Mouse (Mus musculus) embryonic facial prominence, embryonic 15.5 days (tissue): Measurements from ENCODE around the gene Gm28269. TPM values are rescaled to one million over a fixed set of nuclear protein-coding genes. Genes with fewer than 3 reads are reported as not detected.

Experiments
- ATAC-seq: fragments of 200-750 bp; cut with Nextera tagmentation; 2 replicates; pipeline ENCODE4 v1.8.0; 2017; ENCODE audit warnings: low read depth, moderate TSS enrichment; ENCODE audit not compliant: insufficient number of reproducible peaks, low FRiP score, low TSS enrichment
- H3K27ac ChIP-seq: fragments of 300-500 bp; sonication (generic); replicated peaks from 2 replicates; pipeline ENCODE4 v1.5.1; 2015; ENCODE audit warnings: mild to moderate bottlenecking, inconsistent platforms
- H3K27me3 ChIP-seq: fragments of 300-500 bp; sonication (generic); 2 replicates; pipeline ENCODE4 v1.6.1; 2015; ENCODE audit warnings: inconsistent platforms
- H3K36me3 ChIP-seq: fragments of 300-500 bp; sonication (generic); 2 replicates; pipeline ENCODE4 v1.6.1; 2015; ENCODE audit warnings: mild to moderate bottlenecking, inconsistent platforms
- H3K4me1 ChIP-seq: fragments of 300-500 bp; sonication (generic); 2 replicates; pipeline ENCODE4 v1.6.1; 2015; ENCODE audit warnings: inconsistent platforms
- H3K4me2 ChIP-seq: fragments of 300-500 bp; sonication (generic); replicated peaks from 2 replicates; pipeline ENCODE4 v1.6.1; 2015; ENCODE audit warnings: mild to moderate bottlenecking, inconsistent platforms
- H3K4me3 ChIP-seq: fragments of 300-500 bp; sonication (generic); replicated peaks from 2 replicates; pipeline ENCODE4 v1.5.1; 2015; ENCODE audit warnings: mild to moderate bottlenecking, inconsistent platforms
- H3K9ac ChIP-seq: fragments of 300-500 bp; sonication (generic); 2 replicates; pipeline ENCODE4 v1.6.1; 2015; ENCODE audit warnings: inconsistent platforms
- H3K9me3 ChIP-seq: fragments of 300-500 bp; sonication (generic); replicated peaks from 2 replicates; pipeline ENCODE4 v1.6.1; 2016; ENCODE audit warnings: inconsistent platforms
- WGBS: fragments of 180-500 bp; shearing (Covaris S2); methylation state at CpG from one replicate; pipeline ENCODE4 v1.1.7; 2015; 5-methylcytosine and 5-hydroxymethylcytosine counted together
- polyA plus RNA-seq: library from polyadenylated mRNA; unstranded; fragments of >200 nt; fragmentation: Nextera tagmentation; extraction: Ambion mirVana; gene quantifications from 2 replicates; pipeline ENCODE4 v1.2.1, GENCODE M21; 2015

Gm28269 gene
- polyA plus RNA-seq, result not detected in 2 replicates

DNA sequence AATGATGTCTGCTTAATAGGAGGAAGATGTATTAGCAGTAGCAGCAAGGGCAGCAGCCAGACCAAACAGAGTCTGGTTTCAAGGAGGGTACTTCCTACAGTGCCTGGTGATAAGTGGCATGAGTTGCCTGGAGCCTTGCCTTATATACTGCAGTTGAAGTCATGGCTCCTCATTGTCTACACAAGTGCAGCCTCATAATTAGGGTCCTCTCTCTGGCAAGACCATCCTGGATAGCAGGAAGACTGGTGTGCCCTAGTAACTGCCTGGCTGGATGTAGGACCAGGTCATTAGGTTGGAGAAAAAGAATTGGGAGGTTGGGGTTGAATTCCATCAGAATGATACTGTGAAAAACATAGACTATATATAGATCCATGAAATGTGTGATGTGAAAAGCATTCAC is at the start of gene Gm28269:
Gene Gm28269 (minus strand): TSS at position 101 of the 400 bp plus-strand sequence.
- no peak for ATAC-seq
- H3K4me3 ChIP-seq, result no peak within 1 kb of the TSS
- H3K27me3 ChIP-seq, result no peaks in the 10 kb centered on the region
- H3K9ac ChIP-seq, result no peak within 1 kb of the TSS
- no peaks in the 10 kb centered on the region for H3K36me3 ChIP-seq
- no peak within 1 kb of the TSS for H3K4me2 ChIP-seq
- no peaks in the 10 kb centered on the region for H3K9me3 ChIP-seq
- H3K4me1 ChIP-seq, result no peaks in the 10 kb centered on the region
- H3K27ac ChIP-seq, result no peak within 1 kb of the TSS

DNA sequence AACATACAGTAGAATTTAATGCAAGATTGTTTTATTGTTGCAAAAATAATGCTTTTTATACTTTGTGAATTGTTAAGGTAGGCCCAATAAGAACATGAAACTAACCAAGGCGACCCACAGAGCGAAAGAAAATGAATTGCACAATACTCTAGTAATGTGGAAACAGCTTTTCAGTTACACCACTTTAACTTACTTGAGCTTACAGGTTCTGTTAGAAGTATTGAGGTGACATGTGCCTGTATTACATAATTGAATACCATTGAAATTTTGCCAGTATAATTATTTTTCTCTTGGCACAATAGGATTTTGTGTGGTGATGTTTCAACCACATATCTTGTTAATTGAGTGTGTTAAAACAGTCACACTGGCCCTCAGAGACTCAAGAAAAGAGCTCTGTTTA is 28.0 kb downstream of the Gm28269 start:
- H3K9ac ChIP-seq, result no peak overlapping the region
- no peaks in the 10 kb centered on the region for H3K4me1 ChIP-seq
- H3K36me3 ChIP-seq, result no peaks in the 10 kb centered on the region
- no peaks in the 10 kb centered on the region for H3K27me3 ChIP-seq
- H3K27ac ChIP-seq, result no peak overlapping the region
- no peak for ATAC-seq
- WGBS, result 80% methylated on average over 2 of the region's 2 CpGs
- no peaks in the 10 kb centered on the region for H3K9me3 ChIP-seq
- no peak overlapping the region for H3K4me3 ChIP-seq
- no peak overlapping the region for H3K4me2 ChIP-seq

DNA sequence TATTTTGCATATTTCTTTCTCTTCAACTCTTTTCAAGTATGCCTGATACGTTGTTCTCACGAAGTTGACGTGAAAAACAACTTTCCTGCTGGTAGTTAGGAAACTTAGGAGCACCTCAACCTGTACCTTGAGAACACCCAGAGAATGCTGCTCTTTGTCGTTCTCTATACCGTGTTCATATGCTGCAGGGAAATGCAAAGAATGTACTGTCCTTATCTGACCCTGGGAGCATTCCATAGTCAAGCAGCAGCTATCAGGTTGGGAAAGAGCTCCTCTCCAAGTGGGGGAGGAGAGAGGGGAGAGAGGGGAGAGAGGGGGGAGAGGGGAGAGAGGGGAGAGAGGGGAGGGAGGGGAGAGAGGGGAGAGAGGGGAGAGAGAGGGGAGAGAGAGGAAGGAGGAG is 29.6 kb downstream of the Gm28269 start:
- no peak for ATAC-seq
- Histone ChIP-seq H3K36me3 (no peaks in the 10 kb centered on the region), H3K4me1 (no peaks in the 10 kb centered on the region), H3K27me3 (no peaks in the 10 kb centered on the region), H3K27ac (no peak overlapping the region), H3K9ac (no peak overlapping the region), H3K4me2 (no peak overlapping the region), H3K4me3 (no peak overlapping the region), H3K9me3 (no peaks in the 10 kb centered on the region)
- 63% methylated on average over 5 of the region's 5 CpGs for WGBS

DNA sequence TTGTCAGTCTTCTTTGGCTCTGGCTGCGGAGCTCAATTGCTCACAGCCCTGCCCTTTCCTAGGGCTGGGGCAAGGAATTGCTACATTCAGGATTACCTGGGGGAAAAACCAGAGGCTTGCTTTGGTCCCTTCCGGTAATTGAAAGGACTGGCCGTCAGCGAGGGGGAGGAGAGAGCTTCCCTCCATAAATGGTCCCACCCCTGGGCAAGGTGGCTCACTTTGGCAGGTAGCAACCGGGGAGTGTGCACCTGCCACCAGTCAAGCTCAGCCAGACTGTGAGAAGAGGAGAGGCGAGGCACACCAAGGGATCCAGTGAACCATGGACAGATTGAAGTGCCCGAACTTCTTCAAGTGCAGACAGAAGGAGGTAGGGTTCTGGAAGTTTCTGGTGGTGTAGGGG is 30.1 kb downstream of the Gm28269 start, which contains the start of gene Slc6a14:
Gene Slc6a14 (plus strand): TSS at position 68 of the 400 bp plus-strand sequence.
- Histone ChIP-seq H3K9me3 (no peaks in the 10 kb centered on the region), H3K27me3 (no peaks in the 10 kb centered on the region), H3K36me3 (no peaks in the 10 kb centered on the region), H3K27ac (no peak within 1 kb of the TSS; the same call in 1 of the 2 replicates), H3K4me2 (no peak within 1 kb of the TSS), H3K4me1 (no peaks in the 10 kb centered on the region), H3K9ac (no peak within 1 kb of the TSS), H3K4me3 (no peak within 1 kb of the TSS)
- no peak for ATAC-seq
- WGBS, result 46% methylated on average over 7 of the region's 7 CpGs

DNA sequence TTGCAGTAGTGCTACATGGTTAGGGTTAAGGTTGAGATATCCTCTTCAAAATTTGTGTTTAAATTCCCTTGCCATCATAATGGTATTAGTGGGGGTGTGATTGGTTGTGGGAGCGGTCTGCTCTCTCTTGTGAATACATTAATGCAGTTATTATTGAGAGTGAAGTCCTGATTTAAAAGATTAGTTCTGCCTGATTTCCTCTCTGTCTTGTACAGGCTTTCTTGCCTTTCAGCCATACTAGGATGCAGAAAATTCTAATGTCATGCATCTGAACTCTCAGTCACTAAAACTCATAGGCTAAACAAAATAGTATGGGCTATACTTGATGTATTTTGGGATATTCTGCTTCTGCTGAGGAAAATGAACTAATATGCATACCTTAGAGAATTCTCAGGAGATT is 40.4 kb downstream of the Gm28269 start:
- ATAC-seq, result no peak
- H3K4me2 ChIP-seq, result no peak overlapping the region
- H3K27me3 ChIP-seq, result no peaks in the 10 kb centered on the region
- WGBS, result 68% methylated on average over 1 of the region's 1 CpGs
- no peaks in the 10 kb centered on the region for H3K9me3 ChIP-seq
- no peaks in the 10 kb centered on the region for H3K36me3 ChIP-seq
- H3K9ac ChIP-seq, result no peak overlapping the region
- no peaks in the 10 kb centered on the region for H3K4me1 ChIP-seq
- H3K27ac ChIP-seq, result no peak overlapping the region
- no peak overlapping the region for H3K4me3 ChIP-seq

DNA sequence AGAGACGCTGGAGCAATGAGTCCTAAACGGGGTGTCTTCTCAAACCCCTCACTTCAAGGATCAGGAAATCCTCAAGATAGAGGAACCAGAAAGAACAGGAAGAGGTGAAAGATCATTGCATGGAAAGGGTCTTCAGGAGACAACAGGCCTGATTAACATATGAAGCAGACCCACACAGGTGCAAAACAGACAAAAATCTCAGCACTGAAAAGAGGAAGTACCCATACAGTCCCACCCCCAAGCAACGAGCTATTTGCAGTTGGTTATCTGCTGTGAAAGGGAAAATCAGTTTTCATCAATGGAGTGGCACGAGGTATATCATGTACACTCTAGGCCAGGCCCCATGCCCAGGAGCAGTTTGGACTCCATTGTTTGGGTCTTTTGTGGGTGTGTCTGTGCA is 43.3 kb downstream of the Gm28269 start:
- Histone ChIP-seq H3K4me1 (no peaks in the 10 kb centered on the region), H3K9ac (no peak overlapping the region), H3K27ac (no peak overlapping the region), H3K9me3 (no peaks in the 10 kb centered on the region), H3K27me3 (no peaks in the 10 kb centered on the region), H3K36me3 (no peaks in the 10 kb centered on the region), H3K4me3 (no peak overlapping the region), H3K4me2 (no peak overlapping the region)
- 74% methylated on average over 4 of the region's 4 CpGs for WGBS
- no peak for ATAC-seq

DNA sequence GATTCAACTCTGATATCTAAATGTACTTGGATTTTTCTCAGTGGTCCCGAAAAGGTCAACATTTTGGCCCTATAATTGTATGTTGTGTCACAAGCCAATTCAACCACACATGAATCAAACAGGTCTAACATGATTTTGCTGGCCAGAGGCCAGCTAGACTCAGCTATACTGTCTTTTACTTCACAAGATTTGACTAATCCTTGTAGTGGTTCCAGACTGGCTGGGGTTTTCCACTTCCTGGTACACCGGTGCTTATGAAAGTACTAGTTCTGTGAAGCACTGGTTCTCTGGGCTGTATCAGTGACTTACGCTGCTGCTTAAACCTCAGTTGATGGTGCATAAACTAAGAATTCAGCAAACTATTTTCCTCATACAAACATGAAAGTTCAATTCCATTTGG is 49.2 kb downstream of the Gm28269 start:
- Histone ChIP-seq H3K9ac (no peak overlapping the region), H3K27ac (no peak overlapping the region)
- no peak for ATAC-seq

DNA sequence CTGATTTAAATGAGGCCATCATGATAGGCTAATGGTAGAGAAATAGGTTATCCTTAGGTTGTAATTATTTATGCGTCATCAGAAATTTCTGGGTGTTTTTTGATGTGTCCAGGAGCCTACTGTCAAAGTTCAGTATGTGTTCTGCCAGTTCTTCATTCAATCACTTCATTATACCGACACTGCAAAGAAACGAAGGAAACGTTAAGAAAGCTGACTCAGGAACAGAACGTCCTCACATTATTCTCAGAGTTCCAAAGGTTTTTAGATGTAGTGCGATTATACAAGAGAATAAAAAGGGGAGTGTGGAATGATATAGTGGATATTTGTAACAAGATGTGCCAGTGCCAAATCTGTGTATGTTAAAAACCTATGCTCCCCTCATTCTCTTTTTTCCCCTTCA is 49.7 kb downstream of the Gm28269 start:
- H3K27ac ChIP-seq, result no peak overlapping the region
- no peaks in the 10 kb centered on the region for H3K36me3 ChIP-seq
- H3K4me3 ChIP-seq, result no peak overlapping the region
- no peaks in the 10 kb centered on the region for H3K27me3 ChIP-seq
- ATAC-seq, result no peak
- H3K9ac ChIP-seq, result no peak overlapping the region
- H3K4me1 ChIP-seq, result no peaks in the 10 kb centered on the region
- H3K9me3 ChIP-seq, result no peaks in the 10 kb centered on the region
- 67% methylated on average over 6 of the region's 6 CpGs for WGBS
- no peak overlapping the region for H3K4me2 ChIP-seq

More for the DNA sequence above, 49.2 kb downstream of the Gm28269 start:
- Histone ChIP-seq H3K27me3 (no peaks in the 10 kb centered on the region), H3K36me3 (no peaks in the 10 kb centered on the region), H3K4me2 (no peak overlapping the region), H3K9me3 (no peaks in the 10 kb centered on the region), H3K4me3 (no peak overlapping the region), H3K4me1 (no peaks in the 10 kb centered on the region)
- WGBS, result 77% methylated on average over 3 of the region's 3 CpGs

Other genes starting within 250 kb of the Gm28269 start
- gene Slc6a14, start 30.2 kb downstream of the Gm28269 start, polyA plus RNA-seq, result 2.6 and 2.8 TPM in 2 replicates